Mouse (Mus musculus) embryonic facial prominence, embryonic 14.5 days (tissue): Measurements from ENCODE around the gene Zranb1. TPM values are rescaled to one million over a fixed set of nuclear protein-coding genes. Genes with fewer than 3 reads are reported as not detected.

Source experiments
- ATAC-seq: fragments of 200-750 bp; cut with Nextera tagmentation; 2 replicates; pipeline ENCODE4 v1.8.0; 2017; ENCODE audit warnings: low read depth, moderate number of reproducible peaks, moderate TSS enrichment
- DNase-seq: peaks from one replicate; pipeline ENCODE4 v3.0.0-alpha.2; 2015; ENCODE audit warnings: low spot score
- H3K27ac ChIP-seq: fragments of 300-500 bp; sonication (generic); replicated peaks from 2 replicates; pipeline ENCODE4 v1.5.1; 2014; ENCODE audit warnings: low read depth, mild to moderate bottlenecking, low read length, moderate library complexity
- H3K27me3 ChIP-seq: fragments of 300-500 bp; sonication (generic); replicated peaks from 2 replicates; pipeline ENCODE4 v1.6.1; 2014; ENCODE audit warnings: low read length; ENCODE audit not compliant: control insufficient read depth, insufficient read depth
- H3K36me3 ChIP-seq: fragments of 300-500 bp; sonication (generic); 2 replicates; pipeline ENCODE4 v1.6.1; 2014; ENCODE audit warnings: low read length, mixed read lengths; ENCODE audit not compliant: control insufficient read depth, insufficient read depth
- H3K4me1 ChIP-seq: fragments of 300-500 bp; sonication (generic); 2 replicates; pipeline ENCODE4 v1.6.1; 2014; ENCODE audit warnings: antibody characterized with exemption, low read length; ENCODE audit not compliant: control insufficient read depth, insufficient read depth
- H3K4me2 ChIP-seq: fragments of 300-500 bp; sonication (generic); 2 replicates; pipeline ENCODE4 v1.6.1; 2014; ENCODE audit warnings: low read depth, mild to moderate bottlenecking, low read length, moderate library complexity, mixed read lengths
- H3K4me3 ChIP-seq: fragments of 300-500 bp; sonication (generic); 2 replicates; pipeline ENCODE4 v1.5.1; 2014; ENCODE audit warnings: low read depth, mild to moderate bottlenecking, low read length
- H3K9ac ChIP-seq: fragments of 300-500 bp; sonication (generic); 2 replicates; pipeline ENCODE4 v1.6.1; 2014; ENCODE audit warnings: low read depth, mild to moderate bottlenecking, low read length, moderate library complexity, mixed read lengths
- H3K9me3 ChIP-seq: fragments of 300-500 bp; sonication (generic); 2 replicates; pipeline ENCODE4 v1.6.1; 2016; ENCODE audit warnings: low read length; ENCODE audit not compliant: control insufficient read depth
- WGBS: fragments of 180-500 bp; shearing (Covaris S2); extraction: QIAGEN DNeasy Blood & Tissue Kit; methylation state at CpG from one replicate; pipeline ENCODE4 v1.1.7; 2014; 5-methylcytosine and 5-hydroxymethylcytosine counted together
- polyA plus RNA-seq: library from polyadenylated mRNA; unstranded; fragments of >200 nt; fragmentation: Nextera tagmentation; extraction: Ambion mirVana; gene quantifications from 2 replicates; pipeline ENCODE4 v1.2.1, GENCODE M21; 2014

Gene Zranb1
- polyA plus RNA-seq, 1 experiment from 2014 or later = 19.3 TPM

- H3K36me3 ChIP-seq = no peaks in the 10 kb centered on the region
- H3K4me1 ChIP-seq = peaks cover 35% of the 10 kb centered on the region; the same call in 1 of the 2 replicates
- no peak for DNase-seq
- 47% methylated on average over 6 of the region's 6 CpGs for WGBS
- no peak overlapping the region for H3K27ac ChIP-seq
- no peak for ATAC-seq
- H3K9me3 ChIP-seq = no peaks in the 10 kb centered on the region
- H3K9ac ChIP-seq = no peak overlapping the region
- H3K4me2 ChIP-seq = no peak overlapping the region
- no peak overlapping the region for H3K4me3 ChIP-seq
- no peaks in the 10 kb centered on the region for H3K27me3 ChIP-seq
Measured at GRCm38 (mm10) chr7:133019481-133020020, 88.6 kb downstream of the Zranb1 start.

DNA sequence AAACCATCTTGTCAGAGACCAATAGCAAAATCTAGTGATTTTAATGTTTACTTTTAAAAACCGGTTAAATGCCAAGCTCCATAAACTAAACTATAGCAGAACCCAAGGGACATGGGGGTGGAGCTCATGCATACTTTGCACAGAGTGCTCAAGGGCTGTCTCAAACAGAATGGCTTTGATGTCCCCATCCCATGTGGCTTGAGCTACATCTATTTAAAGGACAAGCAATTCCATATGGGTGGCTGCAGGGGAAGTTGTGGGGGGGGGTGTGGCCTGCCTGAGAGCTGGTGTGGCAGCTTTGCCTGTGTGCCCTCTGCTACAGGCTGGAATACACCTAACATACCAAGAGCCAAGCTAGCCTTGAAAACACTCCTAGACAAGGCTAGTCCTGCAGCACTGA, 93.8 kb downstream of the Zranb1 start:
- peak overlapping the region; percentile 78 for H3K27ac ChIP-seq
- 22% methylated on average over 1 of the region's 1 CpGs for WGBS

DNA sequence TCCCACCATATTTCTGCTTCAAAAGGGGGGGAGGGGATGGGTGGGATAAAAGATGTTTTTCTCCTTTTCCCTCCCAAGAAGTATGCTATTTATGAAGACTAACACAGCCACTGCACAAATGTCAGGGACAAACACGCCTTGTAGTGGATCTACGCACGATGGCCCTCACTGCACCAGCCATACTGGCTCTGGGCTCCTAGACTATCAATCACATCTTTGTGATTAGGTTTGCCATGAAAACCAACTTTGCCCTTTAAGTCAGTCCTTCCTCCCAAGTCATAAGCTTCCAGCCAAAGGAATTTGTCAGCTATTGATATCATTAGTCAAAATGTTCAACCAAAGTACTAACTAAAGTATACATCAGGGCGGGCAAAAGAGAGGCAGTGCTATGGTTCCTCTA, 97.0 kb downstream of the Zranb1 start:
- Histone ChIP-seq H3K4me3 (no peak overlapping the region), H3K27ac (no peak overlapping the region), H3K4me2 (no peak overlapping the region), H3K36me3 (no peaks in the 10 kb centered on the region), H3K4me1 (peaks cover 35% of the 10 kb centered on the region), H3K9me3 (no peaks in the 10 kb centered on the region), H3K27me3 (no peaks in the 10 kb centered on the region), H3K9ac (no peak overlapping the region)
- DNase-seq (no peak), ATAC-seq (no peak)
- WGBS = 85% methylated on average over 4 of the region's 4 CpGs

More for the DNA sequence above, 93.8 kb downstream of the Zranb1 start:
- H3K9me3 ChIP-seq = no peaks in the 10 kb centered on the region
- DNase-seq = peak; percentile 84
- peaks cover 41% of the 10 kb centered on the region for H3K4me1 ChIP-seq
- ATAC-seq = peak; percentile 50; the same call in 1 of the 2 replicates
- no peak overlapping the region for H3K9ac ChIP-seq
- H3K4me3 ChIP-seq = no peak overlapping the region
- H3K36me3 ChIP-seq = no peaks in the 10 kb centered on the region
- no peak overlapping the region for H3K4me2 ChIP-seq
- no peaks in the 10 kb centered on the region for H3K27me3 ChIP-seq

GRCm38 (mm10) chr7:133029004-133029403, 98.1 kb downstream of the Zranb1 start:
- H3K4me3 ChIP-seq = no peak overlapping the region
- WGBS = 84% methylated on average over 8 of the region's 8 CpGs
- H3K9me3 ChIP-seq = no peaks in the 10 kb centered on the region
- peaks cover 31% of the 10 kb centered on the region for H3K4me1 ChIP-seq
- ATAC-seq (no peak), DNase-seq (no peak)
- H3K4me2 ChIP-seq = no peak overlapping the region
- H3K27me3 ChIP-seq = no peaks in the 10 kb centered on the region
- H3K27ac ChIP-seq = no peak overlapping the region
- H3K36me3 ChIP-seq = no peaks in the 10 kb centered on the region
- H3K9ac ChIP-seq = no peak overlapping the region

DNA sequence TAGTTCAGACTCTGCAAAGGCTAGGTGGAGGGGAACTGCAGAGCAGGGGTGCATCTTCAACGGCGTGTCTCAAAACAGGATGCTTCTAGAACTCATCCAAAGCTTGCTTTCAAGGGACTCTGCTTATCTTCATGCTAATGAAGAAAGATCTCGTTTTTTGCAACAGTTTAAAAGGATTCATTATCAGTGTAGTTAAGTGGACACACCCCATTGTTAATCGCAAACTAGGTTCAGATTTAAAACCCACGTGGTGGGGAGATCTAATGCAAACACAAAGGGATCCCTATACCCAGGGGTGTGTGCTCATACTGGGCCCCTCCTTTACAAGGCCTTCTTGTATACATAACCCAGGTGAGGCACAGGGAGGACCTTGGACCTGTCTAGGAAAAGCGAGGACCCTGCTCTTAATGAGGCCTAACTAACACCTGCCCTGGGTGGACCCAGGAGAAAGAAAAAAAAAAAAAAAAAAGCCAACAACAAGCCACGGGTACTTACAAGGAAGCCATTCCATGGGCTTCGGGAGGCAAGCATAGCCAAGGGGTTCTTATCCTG, 98.6 kb downstream of the Zranb1 start:
- no peaks in the 10 kb centered on the region for H3K36me3 ChIP-seq
- H3K9ac ChIP-seq = no peak overlapping the region
- DNase-seq (no peak), ATAC-seq (no peak)
- no peak overlapping the region for H3K4me2 ChIP-seq
- no peaks in the 10 kb centered on the region for H3K27me3 ChIP-seq
- peaks cover 29% of the 10 kb centered on the region for H3K4me1 ChIP-seq
- no peak overlapping the region for H3K4me3 ChIP-seq
- 76% methylated on average over 8 of the region's 8 CpGs for WGBS
- H3K9me3 ChIP-seq = no peaks in the 10 kb centered on the region
- no peak overlapping the region for H3K27ac ChIP-seq

DNA sequence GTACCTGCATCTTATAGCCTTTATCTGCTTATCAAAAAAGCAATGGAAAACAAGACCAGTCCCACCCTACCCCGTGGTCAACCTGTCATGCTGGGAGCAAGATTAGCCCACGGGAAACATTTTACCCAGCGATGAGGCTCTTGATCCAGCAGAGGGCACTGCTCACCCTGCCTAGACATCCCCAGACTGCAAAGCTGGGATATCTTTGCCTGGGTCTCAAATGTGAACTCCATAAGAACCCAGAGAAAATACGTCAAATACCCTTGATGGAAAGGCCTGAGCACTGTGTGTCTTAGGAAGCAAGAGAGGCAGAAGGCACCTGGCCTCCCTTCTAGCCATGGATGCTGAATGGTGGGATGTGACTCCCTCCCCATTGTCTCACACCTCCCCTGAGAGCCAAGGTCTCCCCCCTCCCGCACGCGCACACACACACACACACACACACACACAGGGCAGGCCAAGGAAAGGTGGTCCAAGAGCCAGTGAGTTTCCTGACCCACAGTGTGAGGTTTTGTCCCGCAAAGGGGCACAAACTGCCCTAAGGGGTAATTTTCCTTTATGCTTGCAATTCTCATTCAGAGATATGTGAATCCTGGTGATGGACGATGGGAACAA, 101.8 kb downstream of the Zranb1 start:
- Histone ChIP-seq H3K9me3 (no peaks in the 10 kb centered on the region), H3K4me2 (no peak overlapping the region), H3K36me3 (no peaks in the 10 kb centered on the region), H3K27me3 (no peaks in the 10 kb centered on the region), H3K4me3 (no peak overlapping the region), H3K4me1 (peaks cover 20% of the 10 kb centered on the region), H3K27ac (no peak overlapping the region), H3K9ac (no peak overlapping the region; the same call in 1 of the 2 replicates)
- peak; percentile 67 for ATAC-seq
- DNase-seq = peak; percentile 86
- 40% methylated on average over 9 of the region's 9 CpGs for WGBS

GRCm38 (mm10) chr7:133035901-133036300, 105.0 kb downstream of the Zranb1 start:
- no peak overlapping the region for H3K9ac ChIP-seq
- no peaks in the 10 kb centered on the region for H3K27me3 ChIP-seq
- H3K27ac ChIP-seq = no peak overlapping the region
- DNase-seq = no peak
- H3K4me2 ChIP-seq = no peak overlapping the region
- no peaks in the 10 kb centered on the region for H3K9me3 ChIP-seq
- ATAC-seq = no peak
- H3K36me3 ChIP-seq = no peaks in the 10 kb centered on the region
- H3K4me3 ChIP-seq = no peak overlapping the region
- H3K4me1 ChIP-seq = peaks cover 39% of the 10 kb centered on the region
